Mouse (Mus musculus): ENCODE data around the gene Sort1. TPM values are rescaled to one million over a fixed set of nuclear protein-coding genes. Genes with fewer than 3 reads are reported as not detected.

Sort1 gene
- polyA plus RNA-seq, 1 experiment, result 197 TPM

DNA sequence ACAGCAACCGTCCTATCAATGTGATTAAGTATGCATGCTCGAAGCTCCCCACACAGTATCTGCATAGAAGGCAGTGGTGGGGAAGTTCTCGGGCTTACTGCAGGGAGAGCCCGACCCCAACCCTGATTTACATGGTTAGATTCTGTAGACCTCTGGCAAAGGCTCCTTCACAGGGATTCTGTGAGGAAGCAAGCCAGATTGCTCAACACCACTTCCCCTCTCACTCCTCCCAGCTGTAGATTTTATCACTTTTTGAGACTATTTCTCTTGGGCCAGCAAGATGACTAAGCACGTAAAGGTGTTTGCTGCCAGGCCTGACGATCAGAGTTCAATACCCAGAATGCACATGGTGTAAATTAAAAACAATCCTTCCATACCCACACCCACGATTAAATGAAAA, 62.0 kb downstream of the Sort1 start:
- Histone ChIP-seq H3K4me3 (ENCODE audit: insufficient read depth, low read length) (no peak overlapping the region), H3K27ac (ENCODE audit: insufficient read depth, low read length) (no peak overlapping the region), H3K4me1 (ENCODE audit: control insufficient read depth, insufficient read depth, low read length) (no peaks in the 10 kb centered on the region; the same call in 1 of the 2 replicates)
- TF ChIP-seq POLR2A (IDR thresholded peaks at IDR 0.05; ENCODE audit: extremely low read depth, insufficient read depth, low read length) (no peak), CTCF (IDR thresholded peaks at IDR 0.05; ENCODE audit: extremely low read depth, insufficient read depth, low read length) (no peak)

DNA sequence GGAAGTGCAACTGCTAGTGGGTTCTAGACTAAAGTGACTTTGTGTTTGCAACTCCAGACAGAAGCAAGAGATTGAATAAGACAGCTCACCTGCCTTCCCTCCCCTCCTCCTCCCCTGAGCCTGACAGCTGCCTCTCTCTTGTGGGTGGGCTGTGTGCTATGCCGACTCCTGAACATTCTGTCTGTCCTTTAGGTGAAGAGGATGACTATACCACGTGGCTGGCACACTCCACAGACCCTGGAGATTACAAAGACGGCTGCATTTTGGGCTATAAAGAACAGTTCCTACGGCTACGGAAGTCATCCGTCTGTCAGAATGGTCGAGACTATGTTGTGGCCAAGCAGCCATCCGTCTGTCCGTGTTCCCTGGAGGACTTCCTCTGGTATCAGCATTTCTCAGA, 64.5 kb downstream of the Sort1 start:
- TF ChIP-seq POLR2A (IDR thresholded peaks at IDR 0.05; ENCODE audit: extremely low read depth, insufficient read depth, low read length) (no peak), CTCF (IDR thresholded peaks at IDR 0.05; ENCODE audit: extremely low read depth, insufficient read depth, low read length) (no peak)
- H3K4me3 ChIP-seq (ENCODE audit: insufficient read depth, low read length), result no peak overlapping the region
- H3K27ac ChIP-seq (ENCODE audit: insufficient read depth, low read length), result peak overlapping the region; percentile 63; the same call in 1 of the 2 replicates
- H3K4me1 ChIP-seq (ENCODE audit: control insufficient read depth, insufficient read depth, low read length), result no peaks in the 10 kb centered on the region; the same call in 1 of the 2 replicates

DNA sequence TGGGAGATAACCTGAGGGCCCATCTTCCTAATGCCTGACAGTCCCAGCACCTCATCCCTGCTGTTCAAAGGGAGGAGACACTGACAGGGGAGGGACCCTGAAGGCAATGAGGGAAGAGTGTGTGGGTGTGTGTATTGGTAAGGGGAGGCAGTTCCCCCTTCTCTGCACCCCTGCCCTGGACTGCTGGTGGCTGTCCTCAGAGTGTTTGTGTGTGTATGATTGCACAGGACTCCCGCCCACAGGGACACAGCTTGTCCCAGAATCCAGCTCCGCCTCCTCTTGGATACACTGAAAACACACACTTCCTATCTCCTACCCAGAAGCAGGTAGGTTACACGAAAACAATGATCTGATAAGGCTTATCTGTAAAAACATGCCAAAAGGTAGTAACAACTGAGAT, 71.4 kb downstream of the Sort1 start:
- Histone ChIP-seq H3K4me3 (ENCODE audit: insufficient read depth, low read length) (no peak overlapping the region), H3K27ac (ENCODE audit: insufficient read depth, low read length) (no peak overlapping the region), H3K4me1 (ENCODE audit: control insufficient read depth, insufficient read depth, low read length) (peaks cover 5% of the 10 kb centered on the region)
- TF ChIP-seq POLR2A (IDR thresholded peaks at IDR 0.05; ENCODE audit: extremely low read depth, insufficient read depth, low read length) (no peak), CTCF (IDR thresholded peaks at IDR 0.05; ENCODE audit: extremely low read depth, insufficient read depth, low read length) (no peak)

DNA sequence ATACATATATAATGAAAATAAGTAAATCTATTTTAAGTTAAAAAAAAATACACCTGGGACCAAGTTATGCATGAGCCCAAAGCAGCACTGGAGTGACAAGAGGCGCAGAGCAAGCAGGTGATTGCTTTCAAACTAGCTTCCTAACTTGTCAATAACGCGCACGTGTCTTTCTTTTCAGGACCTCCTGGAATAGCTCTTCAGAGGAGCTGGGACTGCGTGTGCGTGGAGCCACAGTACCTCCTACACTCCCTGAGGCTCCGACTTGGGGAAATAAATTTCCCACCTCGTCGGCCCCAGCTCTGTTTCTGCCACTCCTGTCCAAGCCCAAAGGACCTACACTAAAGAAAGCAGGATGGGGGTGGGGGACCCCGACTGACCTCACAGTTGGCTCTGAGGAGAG, 73.2 kb downstream of the Sort1 start:
- no peak overlapping the region for H3K4me3 ChIP-seq (ENCODE audit: insufficient read depth, low read length)
- H3K27ac ChIP-seq (ENCODE audit: insufficient read depth, low read length), result 0 out of 2 replicates have a peak overlapping the region, but pooled peaks have one; percentile 55
- H3K4me1 ChIP-seq (ENCODE audit: control insufficient read depth, insufficient read depth, low read length), result peaks cover 5% of the 10 kb centered on the region
- TF ChIP-seq POLR2A (IDR thresholded peaks at IDR 0.05; ENCODE audit: extremely low read depth, insufficient read depth, low read length), result no peak
- no peak for TF ChIP-seq CTCF (IDR thresholded peaks at IDR 0.05; ENCODE audit: extremely low read depth, insufficient read depth, low read length)

DNA sequence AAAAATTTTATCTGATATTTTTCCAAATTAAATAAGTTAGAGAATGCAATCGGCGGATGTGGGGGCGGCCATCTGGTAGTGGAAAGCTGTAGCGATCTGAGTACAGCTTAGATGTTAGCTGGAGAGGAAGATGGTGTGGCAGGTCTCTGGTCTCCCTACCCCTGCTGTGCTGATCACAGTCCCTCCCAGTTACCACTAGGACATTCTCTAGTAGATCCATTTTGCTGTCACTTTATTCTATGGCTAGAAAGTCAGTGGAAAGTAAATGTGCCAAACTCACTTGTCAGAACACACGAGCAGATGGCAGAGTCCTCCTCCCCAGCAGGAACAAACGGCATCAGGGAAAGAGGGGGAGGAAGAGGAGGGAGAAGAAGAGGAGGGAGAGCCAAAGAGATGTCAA, 74.6 kb downstream of the Sort1 start:
- TF ChIP-seq POLR2A (IDR thresholded peaks at IDR 0.05; ENCODE audit: extremely low read depth, insufficient read depth, low read length) (no peak), CTCF (IDR thresholded peaks at IDR 0.05; ENCODE audit: extremely low read depth, insufficient read depth, low read length) (no peak)
- Histone ChIP-seq H3K4me1 (ENCODE audit: control insufficient read depth, insufficient read depth, low read length) (peaks cover 9% of the 10 kb centered on the region), H3K27ac (ENCODE audit: insufficient read depth, low read length) (no peak overlapping the region), H3K4me3 (ENCODE audit: insufficient read depth, low read length) (no peak overlapping the region)

DNA sequence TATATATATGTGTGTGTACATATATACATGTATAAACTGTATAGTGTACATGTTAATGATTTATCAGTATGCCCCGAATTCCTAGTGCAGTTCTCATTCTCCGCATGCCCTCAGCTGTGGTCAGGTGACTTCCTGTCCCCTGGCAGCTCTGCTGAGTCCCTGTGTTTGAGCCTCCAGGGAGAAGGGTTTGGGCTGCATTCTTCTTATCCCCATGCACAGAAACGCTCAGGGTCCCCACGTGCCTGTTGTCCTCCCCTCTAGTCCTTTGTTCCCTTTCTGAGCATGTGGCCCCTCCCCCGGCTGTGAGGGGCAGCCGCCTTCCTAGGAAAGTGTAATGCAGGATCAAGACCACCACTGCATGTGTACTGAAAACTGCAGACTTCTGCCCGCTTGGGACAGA, 77.0 kb downstream of the Sort1 start:
- Histone ChIP-seq H3K4me1 (ENCODE audit: control insufficient read depth, insufficient read depth, low read length) (peaks cover 12% of the 10 kb centered on the region), H3K27ac (ENCODE audit: insufficient read depth, low read length) (no peak overlapping the region), H3K4me3 (ENCODE audit: insufficient read depth, low read length) (no peak overlapping the region)
- TF ChIP-seq POLR2A (IDR thresholded peaks at IDR 0.05; ENCODE audit: extremely low read depth, insufficient read depth, low read length) (no peak), CTCF (IDR thresholded peaks at IDR 0.05; ENCODE audit: extremely low read depth, insufficient read depth, low read length) (no peak)

DNA sequence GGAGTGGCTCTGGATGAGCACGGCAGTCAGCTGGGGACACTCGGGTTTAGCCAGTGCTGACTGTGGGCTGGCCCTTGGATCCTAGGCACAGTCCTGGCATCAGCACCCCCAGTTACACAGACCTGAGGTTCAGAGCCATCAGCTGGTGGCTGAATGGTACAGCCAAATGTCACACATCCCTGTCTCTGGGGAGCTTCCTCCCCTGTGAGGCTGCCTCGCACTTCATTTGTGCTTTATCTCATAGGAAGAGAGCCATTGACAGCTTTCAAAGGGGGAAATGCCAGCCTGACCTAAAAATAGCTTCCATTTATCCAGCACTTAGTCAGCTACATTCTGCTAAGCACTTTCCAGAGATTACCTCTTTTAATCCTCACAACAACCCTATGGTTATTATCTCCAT, 79.7 kb downstream of the Sort1 start:
- no peak overlapping the region for H3K4me3 ChIP-seq (ENCODE audit: insufficient read depth, low read length)
- no peak overlapping the region for H3K27ac ChIP-seq (ENCODE audit: insufficient read depth, low read length)
- TF ChIP-seq CTCF (IDR thresholded peaks at IDR 0.05; ENCODE audit: extremely low read depth, insufficient read depth, low read length), result no peak
- peaks cover 9% of the 10 kb centered on the region for H3K4me1 ChIP-seq (ENCODE audit: control insufficient read depth, insufficient read depth, low read length)

DNA sequence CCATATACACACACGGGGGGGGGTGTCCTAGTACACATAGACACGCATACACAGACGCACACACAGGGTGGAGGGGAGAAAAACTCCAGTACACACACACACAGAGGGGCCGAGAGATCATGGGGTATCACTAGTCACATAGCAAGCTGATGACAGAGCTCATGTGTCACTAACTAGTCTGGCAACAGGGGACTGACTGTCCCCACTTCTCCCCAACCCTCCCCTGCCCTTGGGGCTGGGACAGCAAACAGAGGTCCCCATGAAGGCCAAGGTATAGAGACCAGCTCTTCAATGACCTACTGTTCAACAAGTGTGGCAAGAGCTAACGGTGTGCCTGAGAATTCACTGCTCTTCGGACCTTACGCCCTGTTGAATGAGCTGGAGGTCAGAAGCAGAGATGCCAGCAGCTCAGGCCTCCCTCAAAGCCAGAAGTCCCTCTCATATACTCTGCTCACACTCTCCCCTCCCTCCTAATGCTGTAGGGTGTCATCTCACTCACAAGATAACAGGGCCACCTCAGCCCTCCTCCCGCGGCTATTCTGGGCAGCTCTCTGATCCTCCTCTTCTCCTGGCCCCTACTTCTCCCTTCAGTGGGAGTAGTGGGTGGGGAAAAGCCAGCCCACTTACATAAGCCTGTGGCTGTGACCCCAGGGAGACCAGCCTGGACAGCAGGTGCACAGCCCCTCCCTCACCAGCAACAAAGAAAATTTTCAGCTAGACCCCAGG, 80.6 kb downstream of the Sort1 start, which contains the start of gene Mybphl:
Gene Mybphl, plus strand, starts transcription at position 642 of the 726 bp plus-strand sequence.
- peaks cover 7% of the 10 kb centered on the region for H3K4me1 ChIP-seq (ENCODE audit: control insufficient read depth, insufficient read depth, low read length)
- no peak within 1 kb of the TSS for H3K27ac ChIP-seq (ENCODE audit: insufficient read depth, low read length)
- no peak within 1 kb of the TSS for H3K4me3 ChIP-seq (ENCODE audit: insufficient read depth, low read length)
- TF ChIP-seq POLR2A (IDR thresholded peaks at IDR 0.05; ENCODE audit: extremely low read depth, insufficient read depth, low read length), result no peak
- no peak for TF ChIP-seq CTCF (IDR thresholded peaks at IDR 0.05; ENCODE audit: extremely low read depth, insufficient read depth, low read length)

DNA sequence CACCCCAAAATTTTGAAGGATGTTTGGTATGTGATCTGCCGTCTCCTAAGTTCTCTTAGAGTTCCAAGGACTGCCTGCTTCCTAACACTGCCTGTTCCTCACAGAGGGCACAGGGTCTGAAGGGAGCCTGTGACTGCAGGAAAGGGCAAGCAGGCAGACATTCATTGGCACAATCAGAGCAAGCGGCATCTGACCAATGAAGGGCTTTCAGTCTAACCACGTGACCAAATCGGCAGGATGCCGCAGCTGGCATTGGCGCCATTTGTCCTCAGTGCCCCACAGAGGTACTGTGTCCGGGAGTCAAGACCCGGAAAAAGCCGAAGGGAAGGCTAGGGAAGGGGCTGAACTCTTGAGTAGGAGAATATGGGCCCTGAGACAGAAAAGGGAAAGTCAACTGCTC, 83.3 kb downstream of the Sort1 start:
- no peak for TF ChIP-seq CTCF (IDR thresholded peaks at IDR 0.05; ENCODE audit: extremely low read depth, insufficient read depth, low read length)
- TF ChIP-seq POLR2A (IDR thresholded peaks at IDR 0.05; ENCODE audit: extremely low read depth, insufficient read depth, low read length), result no peak
- no peak overlapping the region for H3K4me3 ChIP-seq (ENCODE audit: insufficient read depth, low read length)

DNA sequence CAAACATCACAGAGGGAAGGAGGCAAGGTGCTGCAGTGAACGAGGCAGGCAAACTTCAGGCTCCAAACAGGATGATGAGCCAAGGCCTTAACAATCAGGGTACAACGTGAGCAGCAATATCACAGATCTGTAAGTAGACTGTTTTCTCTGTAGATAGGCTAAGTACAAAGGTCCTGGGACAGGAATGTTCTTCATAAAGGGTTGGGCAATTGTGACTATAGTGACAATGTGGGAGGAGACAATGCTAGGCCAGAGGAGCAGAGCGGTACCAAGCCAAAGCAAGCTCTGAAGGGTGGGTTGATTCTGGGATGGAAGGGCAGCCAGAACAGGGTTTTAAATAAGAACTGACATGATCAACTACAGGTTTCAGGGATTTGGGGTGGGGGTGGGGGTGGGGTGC, 83.9 kb downstream of the Sort1 start:
- H3K4me3 ChIP-seq (ENCODE audit: insufficient read depth, low read length), result no peak overlapping the region
- TF ChIP-seq CTCF (IDR thresholded peaks at IDR 0.05; ENCODE audit: extremely low read depth, insufficient read depth, low read length) (no peak), POLR2A (IDR thresholded peaks at IDR 0.05; ENCODE audit: extremely low read depth, insufficient read depth, low read length) (no peak)
- H3K27ac ChIP-seq (ENCODE audit: insufficient read depth, low read length), result no peak overlapping the region
- H3K4me1 ChIP-seq (ENCODE audit: control insufficient read depth, insufficient read depth, low read length), result peaks cover 6% of the 10 kb centered on the region

More for the DNA sequence above, 83.3 kb downstream of the Sort1 start:
- H3K4me1 ChIP-seq (ENCODE audit: control insufficient read depth, insufficient read depth, low read length), result peaks cover 7% of the 10 kb centered on the region
- no peak overlapping the region for H3K27ac ChIP-seq (ENCODE audit: insufficient read depth, low read length)

Measured in cortical plate, adult 2 months (tissue).